Mouse (Mus musculus): ENCODE results near the gene Srd5a1. TPM values are rescaled to one million over a fixed set of nuclear protein-coding genes. Genes with fewer than 3 reads are reported as not detected.
"Not testable (repeated sequence)": the region's sequence is repeated elsewhere in the genome, so short reads cannot be mapped to it uniquely, and the experiment has no call there.

The Srd5a1 gene
- polyA plus RNA-seq, 1 experiment from 2014 or later, result 4.7 TPM

DNA sequence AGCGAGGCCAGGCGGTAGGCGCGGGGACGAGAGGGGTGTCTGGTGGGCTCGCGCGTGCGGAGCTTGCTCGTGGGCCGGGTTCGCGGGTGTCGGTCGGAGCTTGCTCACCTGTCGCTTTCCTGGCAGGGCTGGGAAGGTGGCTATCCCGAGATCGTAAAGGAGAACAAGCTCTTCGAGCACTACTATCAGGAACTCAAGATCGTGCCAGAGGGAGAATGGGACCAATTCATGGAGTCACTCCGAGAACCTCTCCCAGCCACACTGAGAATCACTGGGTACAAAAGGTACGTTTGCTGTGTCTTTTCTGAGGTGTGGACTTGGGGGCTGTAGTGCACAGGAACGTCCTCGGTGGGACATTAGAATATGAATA lies 918 bp upstream of the Srd5a1 start:
- no peak for DNase-seq
- WGBS (ENCODE audit: insufficient replicate concordance), result under 1% methylated on average over 24 of the region's 24 CpGs
- Histone ChIP-seq H3K27ac (ENCODE audit: low read depth) (peak overlapping the region; percentile 44), H3K9me3 (ENCODE audit: low read length) (no peaks in the 10 kb centered on the region), H3K4me1 (ENCODE audit: insufficient read depth) (peaks cover 16% of the 10 kb centered on the region), H3K36me3 (replicated peaks; ENCODE audit: insufficient read depth, low read length) (peaks cover 29% of the 10 kb centered on the region), H3K4me3 (ENCODE audit: low read depth, low read length) (peak overlapping the region; percentile 97), H3K9ac (replicated peaks) (peak overlapping the region; percentile 91), H3K4me2 (ENCODE audit: low read depth, low read length) (peak overlapping the region; percentile 88), H3K27me3 (ENCODE audit: insufficient read depth, low read length) (no peaks in the 10 kb centered on the region)
- no peak for TF ChIP-seq EP300 (IDR thresholded peaks at IDR 0.05; ENCODE audit: low read depth)
- TF ChIP-seq CTCF (IDR thresholded peaks at IDR 0.05; ENCODE audit: low read depth), result no peak
- no peak for ATAC-seq

DNA sequence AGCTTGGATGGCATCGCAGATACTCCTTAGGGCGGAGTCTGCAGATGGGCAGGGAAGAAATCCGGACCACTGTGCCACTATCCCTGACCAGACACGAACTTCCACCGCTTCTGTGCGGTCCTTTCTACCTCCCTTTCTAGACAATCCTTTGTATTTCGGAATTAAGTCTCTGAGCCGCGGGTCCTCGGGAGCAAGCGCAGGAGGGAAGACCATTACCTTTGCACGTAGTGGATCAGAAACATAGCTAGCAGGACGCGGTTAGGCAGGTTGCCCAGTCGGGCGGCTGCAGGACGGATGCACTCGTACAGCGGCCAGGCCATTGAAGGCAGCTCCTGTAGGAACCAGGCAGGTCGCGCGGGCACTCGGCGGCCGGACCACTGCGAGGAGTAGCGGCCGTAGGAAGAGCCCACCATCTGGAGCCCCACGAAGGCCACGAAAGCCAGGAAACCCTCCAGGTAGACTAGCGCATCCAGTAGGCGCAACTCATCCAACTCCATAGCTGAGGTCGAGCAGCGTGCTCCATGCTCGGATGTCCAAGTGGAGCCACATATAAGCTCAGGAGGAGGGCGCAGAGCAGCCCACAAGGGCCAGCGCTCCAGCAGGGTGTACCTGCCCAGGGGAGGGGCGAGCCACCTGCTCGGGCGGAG lies 368 bp downstream of the Srd5a1 start:
- TF ChIP-seq EP300 (IDR thresholded peaks at IDR 0.05; ENCODE audit: low read depth), result no peak
- no peak for TF ChIP-seq CTCF (IDR thresholded peaks at IDR 0.05; ENCODE audit: low read depth)
- WGBS (ENCODE audit: insufficient replicate concordance), result 1% methylated on average over 40 of the region's 40 CpGs
- peaks cover 18% of the 10 kb centered on the region for H3K36me3 ChIP-seq (replicated peaks; ENCODE audit: insufficient read depth, low read length)
- H3K9ac ChIP-seq (replicated peaks), result peak overlapping the region; percentile 70
- no peaks in the 10 kb centered on the region for H3K9me3 ChIP-seq (ENCODE audit: low read length)
- H3K4me1 ChIP-seq (ENCODE audit: insufficient read depth), result peaks cover 16% of the 10 kb centered on the region
- peak overlapping the region; percentile 97 for H3K4me3 ChIP-seq (ENCODE audit: low read depth, low read length)
- no peaks in the 10 kb centered on the region for H3K27me3 ChIP-seq (ENCODE audit: insufficient read depth, low read length)
- ATAC-seq (peak; percentile 1; the same call in 1 of the 2 replicates), DNase-seq (no peak)
- H3K4me2 ChIP-seq (ENCODE audit: low read depth, low read length), result peak overlapping the region; percentile 98
- no peak overlapping the region for H3K27ac ChIP-seq (ENCODE audit: low read depth)

DNA sequence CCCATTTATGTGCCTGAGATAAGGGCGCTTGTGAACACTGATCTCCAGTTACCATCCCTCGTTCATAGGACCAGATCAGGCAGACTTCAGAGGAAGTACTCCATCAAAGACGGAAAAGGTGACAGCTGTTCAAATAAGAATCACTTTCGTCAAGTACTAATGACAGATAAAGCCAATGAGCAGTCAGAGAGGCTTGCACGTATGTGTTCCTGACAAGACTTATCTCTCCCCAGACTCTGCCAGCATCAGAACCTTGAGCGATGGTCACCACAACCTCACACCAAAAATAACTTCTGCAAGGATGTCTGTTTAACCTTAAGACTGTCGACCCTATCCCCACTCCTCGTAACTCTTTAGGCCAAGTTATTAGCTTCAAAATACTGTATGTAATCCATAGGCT lies 2.5 kb downstream of the Srd5a1 start:
- no peak overlapping the region for H3K4me2 ChIP-seq (ENCODE audit: low read depth, low read length)
- DNase-seq, result no peak
- no peaks in the 10 kb centered on the region for H3K27me3 ChIP-seq (ENCODE audit: insufficient read depth, low read length)
- no peak overlapping the region for H3K9ac ChIP-seq (replicated peaks)
- no peaks in the 10 kb centered on the region; the same call in 1 of the 2 replicates for H3K36me3 ChIP-seq (replicated peaks; ENCODE audit: insufficient read depth, low read length)
- no peak for TF ChIP-seq EP300 (IDR thresholded peaks at IDR 0.05; ENCODE audit: low read depth)
- no peak for TF ChIP-seq CTCF (IDR thresholded peaks at IDR 0.05; ENCODE audit: low read depth)
- WGBS (ENCODE audit: insufficient replicate concordance), result 54% methylated on average over 8 of the region's 8 CpGs
- H3K9me3 ChIP-seq (ENCODE audit: low read length), result no peaks in the 10 kb centered on the region
- H3K4me3 ChIP-seq (ENCODE audit: low read depth, low read length), result no peak overlapping the region
- peaks cover 16% of the 10 kb centered on the region for H3K4me1 ChIP-seq (ENCODE audit: insufficient read depth)
- no peak overlapping the region for H3K27ac ChIP-seq (ENCODE audit: low read depth)
- ATAC-seq, result no peak

DNA sequence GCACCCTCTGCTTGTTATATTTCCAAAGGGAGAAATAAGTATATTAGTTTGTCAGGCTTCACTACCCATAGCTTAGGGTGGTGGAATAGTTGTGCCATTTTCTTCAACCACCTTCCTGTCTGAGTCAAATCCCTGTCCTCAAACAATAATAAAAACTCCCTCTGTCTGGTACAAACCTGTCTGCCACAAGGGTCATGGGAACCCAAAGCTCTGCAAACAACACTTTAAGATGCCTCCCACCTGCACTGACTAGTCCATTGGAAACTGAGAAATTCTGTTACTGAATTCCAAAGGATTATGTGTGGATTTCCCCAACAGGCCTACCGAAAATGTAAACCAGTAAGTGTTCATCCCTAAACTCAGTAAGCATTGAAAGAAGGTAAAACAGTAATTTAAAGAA lies 6.6 kb downstream of the Srd5a1 start:
- 76% methylated on average over 1 of the region's 1 CpGs for WGBS (ENCODE audit: insufficient replicate concordance)
- no peak overlapping the region for H3K9ac ChIP-seq (replicated peaks)
- no peak overlapping the region for H3K27ac ChIP-seq (ENCODE audit: low read depth)
- H3K4me3 ChIP-seq (ENCODE audit: low read depth, low read length), result no peak overlapping the region
- H3K9me3 ChIP-seq (ENCODE audit: low read length), result no peaks in the 10 kb centered on the region
- no peaks in the 10 kb centered on the region for H3K27me3 ChIP-seq (ENCODE audit: insufficient read depth, low read length)
- no peaks in the 10 kb centered on the region for H3K36me3 ChIP-seq (replicated peaks; ENCODE audit: insufficient read depth, low read length)
- no peak for TF ChIP-seq CTCF (IDR thresholded peaks at IDR 0.05; ENCODE audit: low read depth)
- TF ChIP-seq EP300 (IDR thresholded peaks at IDR 0.05; ENCODE audit: low read depth), result no peak
- no peaks in the 10 kb centered on the region for H3K4me1 ChIP-seq (ENCODE audit: insufficient read depth)
- no peak for DNase-seq
- ATAC-seq, result no peak
- H3K4me2 ChIP-seq (ENCODE audit: low read depth, low read length), result no peak overlapping the region

DNA sequence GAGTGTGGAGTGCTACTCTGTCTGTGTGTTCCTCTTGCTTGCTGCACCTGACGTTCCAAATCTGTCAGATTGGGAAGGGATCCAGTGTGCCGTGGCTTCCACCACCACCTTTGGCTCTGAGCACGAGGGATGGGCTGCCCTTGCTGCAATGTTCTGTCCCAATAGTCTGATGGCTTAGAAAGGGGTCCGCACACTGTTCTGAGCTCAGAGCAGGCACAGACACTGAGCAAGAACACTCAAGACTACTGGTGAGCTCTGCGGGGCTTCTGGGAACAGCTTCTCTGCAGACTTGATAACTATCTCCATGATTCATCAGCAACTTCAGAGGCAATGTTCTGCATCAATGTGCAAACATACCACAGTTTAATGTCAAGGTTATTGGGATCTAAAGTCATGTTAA lies 9.9 kb downstream of the Srd5a1 start:
- H3K4me3 ChIP-seq (ENCODE audit: low read depth, low read length), result no peak overlapping the region
- ATAC-seq, result no peak
- no peaks in the 10 kb centered on the region for H3K9me3 ChIP-seq (ENCODE audit: low read length)
- H3K4me1 ChIP-seq (ENCODE audit: insufficient read depth), result no peaks in the 10 kb centered on the region
- H3K27ac ChIP-seq (ENCODE audit: low read depth), result no peak overlapping the region
- H3K27me3 ChIP-seq (ENCODE audit: insufficient read depth, low read length), result no peaks in the 10 kb centered on the region
- no peak overlapping the region for H3K9ac ChIP-seq (replicated peaks)
- no peak for TF ChIP-seq CTCF (IDR thresholded peaks at IDR 0.05; ENCODE audit: low read depth)
- TF ChIP-seq EP300 (IDR thresholded peaks at IDR 0.05; ENCODE audit: low read depth), result no peak
- WGBS (ENCODE audit: insufficient replicate concordance), result 76% methylated on average over 5 of the region's 5 CpGs
- DNase-seq, result no peak
- no peak overlapping the region for H3K4me2 ChIP-seq (ENCODE audit: low read depth, low read length)
- no peaks in the 10 kb centered on the region for H3K36me3 ChIP-seq (replicated peaks; ENCODE audit: insufficient read depth, low read length)

DNA sequence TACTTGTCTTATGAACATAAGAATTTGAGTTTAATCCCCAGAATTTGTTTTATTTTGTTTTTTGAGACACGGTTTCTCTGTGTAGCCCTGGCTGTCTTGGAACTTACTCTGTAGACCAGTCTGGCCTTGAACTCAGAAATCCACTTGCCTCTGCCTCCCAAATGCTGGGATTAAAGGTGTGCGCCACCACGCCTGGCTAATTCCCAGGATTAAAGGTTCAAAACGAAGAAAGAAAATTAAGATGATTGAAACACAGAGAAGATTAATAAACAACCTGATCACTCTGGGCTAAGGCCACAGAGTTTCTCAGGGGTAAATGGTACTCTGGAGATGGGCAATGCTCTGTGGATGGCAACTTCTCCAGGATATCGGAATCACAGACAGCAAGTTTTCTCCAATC lies 10.4 kb downstream of the Srd5a1 start:
- not testable (repeated sequence) for DNase-seq; H3K4me3 ChIP-seq (ENCODE audit: low read depth, low read length); ATAC-seq; H3K4me1 ChIP-seq (ENCODE audit: insufficient read depth); H3K27me3 ChIP-seq (ENCODE audit: insufficient read depth, low read length); H3K36me3 ChIP-seq (replicated peaks; ENCODE audit: insufficient read depth, low read length); H3K4me2 ChIP-seq (ENCODE audit: low read depth, low read length); H3K9ac ChIP-seq (replicated peaks); H3K9me3 ChIP-seq (ENCODE audit: low read length); H3K27ac ChIP-seq (ENCODE audit: low read depth)
- 83% methylated on average over 5 of the region's 5 CpGs for WGBS (ENCODE audit: insufficient replicate concordance)

DNA sequence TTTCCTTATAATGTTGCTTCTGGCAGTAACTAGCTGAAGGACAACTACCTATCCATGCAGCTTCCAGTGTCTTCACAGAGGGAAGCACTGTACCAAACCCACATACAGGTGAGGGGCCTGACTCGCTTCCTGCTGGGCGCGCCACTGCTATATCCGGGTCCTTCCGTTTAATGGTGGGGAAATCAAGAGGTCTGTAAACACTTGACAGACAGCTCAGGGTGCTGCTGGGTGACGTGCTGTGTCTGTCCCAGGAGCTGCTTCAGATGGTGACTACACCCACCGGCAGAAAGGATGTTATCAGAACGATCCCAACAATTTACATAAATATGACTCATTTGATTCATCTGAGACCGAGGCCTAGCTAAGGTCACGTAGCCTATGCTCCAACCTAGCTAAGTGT lies 12.4 kb downstream of the Srd5a1 start:
- no peak overlapping the region for H3K4me2 ChIP-seq (ENCODE audit: low read depth, low read length)
- H3K27ac ChIP-seq (ENCODE audit: low read depth), result no peak overlapping the region
- no peak for DNase-seq
- ATAC-seq, result no peak
- no peak overlapping the region for H3K4me3 ChIP-seq (ENCODE audit: low read depth, low read length)
- H3K9me3 ChIP-seq (ENCODE audit: low read length), result no peaks in the 10 kb centered on the region
- 78% methylated on average over 10 of the region's 10 CpGs for WGBS (ENCODE audit: insufficient replicate concordance)
- no peaks in the 10 kb centered on the region for H3K27me3 ChIP-seq (ENCODE audit: insufficient read depth, low read length)
- H3K4me1 ChIP-seq (ENCODE audit: insufficient read depth), result no peaks in the 10 kb centered on the region
- H3K36me3 ChIP-seq (replicated peaks; ENCODE audit: insufficient read depth, low read length), result no peaks in the 10 kb centered on the region
- no peak overlapping the region for H3K9ac ChIP-seq (replicated peaks)
- TF ChIP-seq EP300 (IDR thresholded peaks at IDR 0.05; ENCODE audit: low read depth) (no peak), CTCF (IDR thresholded peaks at IDR 0.05; ENCODE audit: low read depth) (no peak)
